Mouse (Mus musculus): ENCODE measurements around the gene Rdh8. TPM values are rescaled to one million over a fixed set of nuclear protein-coding genes. Genes with fewer than 3 reads are reported as not detected.

Gene Rdh8
- polyA plus RNA-seq (2014; fragmentation: Nextera tagmentation; extraction: Ambion mirVana): not detected in 2 replicates

GRCm38 (mm10) chr9:20818236-20818635 is at the start of gene Rdh8:
TSS of gene Rdh8 (plus strand) at chr9:20818503.
- ATAC-seq (replicated peaks; ENCODE audit: insufficient number of reproducible peaks, low FRiP score, low TSS enrichment, low read depth) (no peak), DNase-seq (ENCODE audit: low spot score) (no peak)
- WGBS: 75% methylated on average over 6 of the region's 6 CpGs
- Histone ChIP-seq H3K9ac (replicated peaks; ENCODE audit: low read length) (no peak within 1 kb of the TSS), H3K9me3 (replicated peaks; ENCODE audit: control insufficient read depth, low read length) (no peaks in the 10 kb centered on the region), H3K27me3 (ENCODE audit: control insufficient read depth, insufficient read depth, low read length) (peaks cover 2% of the 10 kb centered on the region; the same call in 1 of the 2 replicates), H3K4me3 (ENCODE audit: low read depth, low read length) (no peak within 1 kb of the TSS), H3K27ac (replicated peaks; ENCODE audit: low read depth, low read length) (no peak within 1 kb of the TSS), H3K4me1 (ENCODE audit: control insufficient read depth, insufficient read depth, low read length) (no peaks in the 10 kb centered on the region; the same call in 1 of the 2 replicates), H3K4me2 (ENCODE audit: low read depth, low read length) (no peak within 1 kb of the TSS), H3K36me3 (replicated peaks; ENCODE audit: control insufficient read depth, insufficient read depth, low read depth, low read length) (no peaks in the 10 kb centered on the region)

DNA sequence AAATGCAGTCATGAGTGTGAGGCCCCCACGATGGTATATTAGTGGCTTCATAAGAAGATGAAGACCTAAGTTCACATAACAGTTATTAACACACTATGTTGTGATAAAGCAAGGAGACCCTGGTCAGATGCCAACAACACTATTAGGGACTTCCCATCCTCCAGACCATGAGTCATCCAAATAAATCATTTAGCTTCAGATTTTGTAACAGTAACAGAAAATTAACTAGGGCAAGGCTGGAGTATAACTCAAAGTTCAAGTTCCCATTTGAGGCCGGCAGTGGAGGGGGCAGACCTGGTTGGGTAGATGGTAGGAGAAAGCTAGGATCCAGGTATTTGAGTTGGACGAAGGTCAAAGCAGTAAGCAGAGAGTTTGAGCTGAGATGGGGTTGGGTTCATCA is 37.0 kb upstream of the Rdh8 start:
- H3K4me2 ChIP-seq (ENCODE audit: low read depth, low read length): no peak overlapping the region
- no peaks in the 10 kb centered on the region for H3K27me3 ChIP-seq (ENCODE audit: control insufficient read depth, insufficient read depth, low read length)
- H3K4me1 ChIP-seq (ENCODE audit: control insufficient read depth, insufficient read depth, low read length): no peaks in the 10 kb centered on the region
- no peak overlapping the region for H3K9ac ChIP-seq (replicated peaks; ENCODE audit: low read length)
- no peaks in the 10 kb centered on the region for H3K9me3 ChIP-seq (replicated peaks; ENCODE audit: control insufficient read depth, low read length)
- H3K27ac ChIP-seq (replicated peaks; ENCODE audit: low read depth, low read length): no peak overlapping the region
- 86% methylated on average over 3 of the region's 3 CpGs for WGBS
- DNase-seq (ENCODE audit: low spot score) (no peak), ATAC-seq (replicated peaks; ENCODE audit: insufficient number of reproducible peaks, low FRiP score, low TSS enrichment, low read depth) (no peak)
- H3K36me3 ChIP-seq (replicated peaks; ENCODE audit: control insufficient read depth, insufficient read depth, low read depth, low read length): no peaks in the 10 kb centered on the region
- H3K4me3 ChIP-seq (ENCODE audit: low read depth, low read length): no peak overlapping the region

GRCm38 (mm10) chr9:20785055-20785454 is 33.2 kb upstream of the Rdh8 start:
- H3K4me2 ChIP-seq (ENCODE audit: low read depth, low read length): no peak overlapping the region
- H3K9ac ChIP-seq (replicated peaks; ENCODE audit: low read length): no peak overlapping the region
- no peaks in the 10 kb centered on the region for H3K27me3 ChIP-seq (ENCODE audit: control insufficient read depth, insufficient read depth, low read length)
- no peaks in the 10 kb centered on the region for H3K9me3 ChIP-seq (replicated peaks; ENCODE audit: control insufficient read depth, low read length)
- DNase-seq (ENCODE audit: low spot score): no peak
- no peaks in the 10 kb centered on the region for H3K36me3 ChIP-seq (replicated peaks; ENCODE audit: control insufficient read depth, insufficient read depth, low read depth, low read length)
- H3K4me3 ChIP-seq (ENCODE audit: low read depth, low read length): no peak overlapping the region
- no peaks in the 10 kb centered on the region for H3K4me1 ChIP-seq (ENCODE audit: control insufficient read depth, insufficient read depth, low read length)
- ATAC-seq (replicated peaks; ENCODE audit: insufficient number of reproducible peaks, low FRiP score, low TSS enrichment, low read depth): no peak
- WGBS: 56% methylated on average over 6 of the region's 6 CpGs
- no peak overlapping the region for H3K27ac ChIP-seq (replicated peaks; ENCODE audit: low read depth, low read length)

DNA sequence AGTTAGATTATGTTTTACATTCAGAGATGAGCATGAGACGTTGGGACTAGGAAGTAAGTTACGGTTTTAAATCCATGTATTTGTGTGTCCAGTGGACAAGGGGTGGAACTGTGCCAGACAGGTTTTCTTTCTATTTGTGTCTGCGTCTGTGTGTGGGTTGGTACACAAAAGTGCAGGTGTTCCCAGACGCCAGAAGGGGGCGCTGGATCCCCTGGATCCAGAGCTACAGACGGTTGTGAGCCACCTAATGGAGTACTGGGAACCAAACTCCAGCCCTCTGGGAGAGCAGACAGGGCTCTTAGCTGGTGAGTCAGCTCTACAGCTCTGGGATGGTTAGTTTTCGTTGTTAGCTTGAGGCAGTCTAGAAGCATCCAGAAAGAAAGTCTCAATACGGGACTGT is 30.3 kb upstream of the Rdh8 start:
- ATAC-seq (replicated peaks; ENCODE audit: insufficient number of reproducible peaks, low FRiP score, low TSS enrichment, low read depth) (no peak), DNase-seq (ENCODE audit: low spot score) (no peak)
- 75% methylated on average over 8 of the region's 8 CpGs for WGBS
- H3K9me3 ChIP-seq (replicated peaks; ENCODE audit: control insufficient read depth, low read length): no peaks in the 10 kb centered on the region
- no peak overlapping the region for H3K9ac ChIP-seq (replicated peaks; ENCODE audit: low read length)
- H3K4me3 ChIP-seq (ENCODE audit: low read depth, low read length): no peak overlapping the region
- no peak overlapping the region for H3K27ac ChIP-seq (replicated peaks; ENCODE audit: low read depth, low read length)
- no peaks in the 10 kb centered on the region for H3K27me3 ChIP-seq (ENCODE audit: control insufficient read depth, insufficient read depth, low read length)
- H3K36me3 ChIP-seq (replicated peaks; ENCODE audit: control insufficient read depth, insufficient read depth, low read depth, low read length): no peaks in the 10 kb centered on the region
- no peak overlapping the region for H3K4me2 ChIP-seq (ENCODE audit: low read depth, low read length)
- no peaks in the 10 kb centered on the region for H3K4me1 ChIP-seq (ENCODE audit: control insufficient read depth, insufficient read depth, low read length)

GRCm38 (mm10) chr9:20789651-20790050 is 28.7 kb upstream of the Rdh8 start:
- ATAC-seq (replicated peaks; ENCODE audit: insufficient number of reproducible peaks, low FRiP score, low TSS enrichment, low read depth) (no peak), DNase-seq (ENCODE audit: low spot score) (no peak)
- H3K4me2 ChIP-seq (ENCODE audit: low read depth, low read length): no peak overlapping the region
- H3K9me3 ChIP-seq (replicated peaks; ENCODE audit: control insufficient read depth, low read length): no peaks in the 10 kb centered on the region
- no peaks in the 10 kb centered on the region for H3K36me3 ChIP-seq (replicated peaks; ENCODE audit: control insufficient read depth, insufficient read depth, low read depth, low read length)
- no peak overlapping the region for H3K27ac ChIP-seq (replicated peaks; ENCODE audit: low read depth, low read length)
- no peak overlapping the region for H3K9ac ChIP-seq (replicated peaks; ENCODE audit: low read length)
- no peaks in the 10 kb centered on the region for H3K27me3 ChIP-seq (ENCODE audit: control insufficient read depth, insufficient read depth, low read length)
- no peak overlapping the region for H3K4me3 ChIP-seq (ENCODE audit: low read depth, low read length)
- H3K4me1 ChIP-seq (ENCODE audit: control insufficient read depth, insufficient read depth, low read length): no peaks in the 10 kb centered on the region
- WGBS: 51% methylated on average over 3 of the region's 4 CpGs

- Histone ChIP-seq H3K9me3 (replicated peaks; ENCODE audit: control insufficient read depth, low read length) (no peaks in the 10 kb centered on the region), H3K27ac (replicated peaks; ENCODE audit: low read depth, low read length) (no peak overlapping the region), H3K4me1 (ENCODE audit: control insufficient read depth, insufficient read depth, low read length) (no peaks in the 10 kb centered on the region), H3K4me3 (ENCODE audit: low read depth, low read length) (no peak overlapping the region), H3K9ac (replicated peaks; ENCODE audit: low read length) (no peak overlapping the region), H3K36me3 (replicated peaks; ENCODE audit: control insufficient read depth, insufficient read depth, low read depth, low read length) (no peaks in the 10 kb centered on the region), H3K27me3 (ENCODE audit: control insufficient read depth, insufficient read depth, low read length) (no peaks in the 10 kb centered on the region), H3K4me2 (ENCODE audit: low read depth, low read length) (no peak overlapping the region)
- peak; percentile 72 for DNase-seq (ENCODE audit: low spot score)
- ATAC-seq (replicated peaks; ENCODE audit: insufficient number of reproducible peaks, low FRiP score, low TSS enrichment, low read depth): peak; percentile 74; the same call in 1 of the 2 replicates
- WGBS: 32% methylated on average over 3 of the region's 3 CpGs
Observed at GRCm38 (mm10) chr9:20790345-20790744, 28.0 kb upstream of the Rdh8 start.

DNA sequence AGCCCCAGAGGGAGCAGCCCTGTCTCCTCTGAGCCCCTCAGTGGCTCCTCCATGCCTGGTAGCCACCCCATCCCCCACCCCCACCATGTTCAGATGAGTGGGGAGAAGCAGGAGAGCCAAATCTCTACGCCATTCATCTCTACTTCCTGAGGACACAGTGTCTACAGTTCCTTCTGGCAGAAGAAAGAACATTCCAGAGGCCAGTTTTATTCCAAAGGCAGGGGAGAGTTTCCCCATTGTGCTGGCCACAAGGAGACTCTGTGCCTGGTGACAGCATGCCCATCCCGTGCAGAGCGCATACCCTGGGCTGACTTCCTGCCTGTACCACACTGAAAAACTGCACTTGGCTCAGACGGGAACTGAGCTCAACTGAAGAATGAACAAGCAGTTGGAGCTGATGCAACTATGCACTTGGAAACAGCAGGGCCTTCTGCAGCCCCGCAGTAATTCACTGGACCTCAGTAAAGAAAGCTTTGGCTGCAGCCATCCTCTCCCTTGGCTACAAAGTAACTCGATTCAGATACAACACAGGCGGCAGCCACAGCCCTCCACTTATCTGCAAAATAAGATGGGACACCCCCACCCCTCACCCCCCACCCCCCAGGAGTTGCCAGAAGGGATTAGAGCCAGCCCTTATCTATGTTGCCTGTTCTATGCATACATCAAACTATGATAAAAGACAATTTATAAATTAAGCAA is 24.0 kb upstream of the Rdh8 start:
- ATAC-seq (replicated peaks; ENCODE audit: insufficient number of reproducible peaks, low FRiP score, low TSS enrichment, low read depth) (no peak), DNase-seq (ENCODE audit: low spot score) (no peak)
- Histone ChIP-seq H3K27me3 (ENCODE audit: control insufficient read depth, insufficient read depth, low read length) (no peaks in the 10 kb centered on the region), H3K9ac (replicated peaks; ENCODE audit: low read length) (no peak overlapping the region), H3K4me3 (ENCODE audit: low read depth, low read length) (no peak overlapping the region), H3K36me3 (replicated peaks; ENCODE audit: control insufficient read depth, insufficient read depth, low read depth, low read length) (no peaks in the 10 kb centered on the region), H3K4me2 (ENCODE audit: low read depth, low read length) (no peak overlapping the region), H3K27ac (replicated peaks; ENCODE audit: low read depth, low read length) (no peak overlapping the region), H3K4me1 (ENCODE audit: control insufficient read depth, insufficient read depth, low read length) (no peaks in the 10 kb centered on the region), H3K9me3 (replicated peaks; ENCODE audit: control insufficient read depth, low read length) (no peaks in the 10 kb centered on the region)
- WGBS: 29% methylated on average over 7 of the region's 7 CpGs

DNA sequence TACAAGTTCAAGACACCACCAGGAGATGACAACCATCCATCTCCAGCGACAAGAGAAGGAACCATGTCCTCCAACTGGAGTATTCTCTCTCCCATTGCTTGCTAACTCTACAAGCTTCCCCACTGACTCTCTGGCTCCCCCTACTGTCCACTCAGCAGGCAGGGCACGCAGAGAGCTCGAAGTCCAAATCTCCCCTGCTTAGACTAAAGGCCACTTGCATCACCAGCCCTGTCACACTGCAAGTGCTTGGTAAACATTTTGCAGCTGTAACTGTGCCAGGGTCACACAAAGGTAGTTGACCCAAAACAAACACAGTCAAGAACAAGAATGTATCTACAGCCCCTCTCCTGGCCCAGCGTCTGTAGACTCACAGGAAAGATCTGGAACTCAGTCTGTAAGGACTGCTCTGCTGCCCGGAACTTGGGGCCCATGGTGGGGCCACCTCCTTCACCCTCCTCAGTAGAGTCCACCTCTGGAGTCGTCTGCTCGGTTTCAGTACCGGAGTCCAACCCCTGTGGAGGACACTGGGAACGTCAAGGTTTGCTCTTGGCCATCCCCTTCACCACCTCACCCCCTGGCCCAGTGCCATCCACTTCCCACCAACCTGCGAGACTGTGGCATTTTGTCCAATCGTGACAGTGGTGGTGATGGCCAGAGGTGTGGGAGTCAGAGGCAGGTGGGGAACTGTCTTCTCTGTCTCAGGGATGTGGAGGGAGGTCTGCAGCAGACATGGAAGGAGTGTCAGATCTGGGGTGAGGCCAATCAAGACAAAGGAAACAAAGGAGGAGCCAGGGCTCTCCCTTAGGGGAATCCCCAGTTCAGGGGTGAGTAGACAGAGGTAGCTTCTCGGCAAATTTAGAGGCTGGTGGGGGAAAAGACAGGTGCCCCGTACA is 13.8 kb upstream of the Rdh8 start:
- Histone ChIP-seq H3K9me3 (replicated peaks; ENCODE audit: control insufficient read depth, low read length) (no peaks in the 10 kb centered on the region; the same call in 1 of the 2 replicates), H3K4me2 (ENCODE audit: low read depth, low read length) (no peak overlapping the region), H3K27me3 (ENCODE audit: control insufficient read depth, insufficient read depth, low read length) (no peaks in the 10 kb centered on the region), H3K9ac (replicated peaks; ENCODE audit: low read length) (no peak overlapping the region), H3K27ac (replicated peaks; ENCODE audit: low read depth, low read length) (no peak overlapping the region), H3K36me3 (replicated peaks; ENCODE audit: control insufficient read depth, insufficient read depth, low read depth, low read length) (no peaks in the 10 kb centered on the region), H3K4me1 (ENCODE audit: control insufficient read depth, insufficient read depth, low read length) (no peaks in the 10 kb centered on the region), H3K4me3 (ENCODE audit: low read depth, low read length) (no peak overlapping the region)
- ATAC-seq (replicated peaks; ENCODE audit: insufficient number of reproducible peaks, low FRiP score, low TSS enrichment, low read depth) (no peak), DNase-seq (ENCODE audit: low spot score) (peak; percentile 48)
- 76% methylated on average over 13 of the region's 13 CpGs for WGBS

Data from embryonic facial prominence, embryonic 11.5 days (tissue).